In genomic region chr4:40063751-40064456, GRCm38 (mm10) we compare ENCODE assay signal across 11 mouse cellular contexts.
A peak's percentile ranks its signal among the peaks of the same experiment; 100 is the strongest.
DNase-seq lines count a peak whose midpoint lies in the region; ATAC-seq and TF ChIP-seq lines count a peak whose summit lies in the region.
"Had no signal": no experiment of that assay in that cellular context is flagged by ENCODE, and none has a peak within 500 bp of the region (broad histone marks: within the 10 kb centered on the region; RNA-seq: fewer than 3 reads in every experiment).

No protein-coding gene starts in this region.

- H3K4me2 ChIP-seq in kidney, postnatal 0 days (ENCODE audit: low read length), result no peak overlapping the region
- H3K4me2 ChIP-seq in CH12.LX (ENCODE audit: insufficient read depth, low read depth, poor library complexity, severe bottlenecking), result no peak overlapping the region
- H3K4me2 ChIP-seq: liver, embryonic 13.5 days had no signal

- intact Hi-C loops in gastrocnemius, postnatal 14 days (cut with DNase I; ENCODE audit: low total_unique reads), result no loop called here

- H3K9me3 ChIP-seq in kidney, postnatal 0 days (replicated peaks; ENCODE audit: low read length), result no peaks in the 10 kb centered on the region; the same call in 1 of the 2 replicates
- H3K9me3 ChIP-seq in CH12.LX (replicated peaks; ENCODE audit: low read length), result no peaks in the 10 kb centered on the region
- H3K9me3 ChIP-seq: liver, embryonic 13.5 days had no signal

- TF ChIP-seq EP300 in CH12.LX (IDR thresholded peaks at IDR 0.05; ENCODE audit: low read length), result no peak

- no peak overlapping the region for H3K4me3 ChIP-seq in kidney, postnatal 0 days (replicated peaks; ENCODE audit: low read depth, low read length)
- H3K4me3 ChIP-seq in CH12.LX (replicated peaks in 1 of 3; ENCODE audit: low read depth in 2 of 3, low read length in 2 of 3, poor library complexity in 1 of 3), result no peak overlapping the region
- H3K4me3 ChIP-seq: embryonic facial prominence, embryonic 10.5 days; left cerebral cortex, adult 2 months; liver, embryonic 13.5 days had no signal

- dilution Hi-C loops in CH12.LX (cut with MboI; ENCODE audit: extremely low pct_ligation_motif_present, extremely low pct_unique_long_range_greater_than_20kb, low sequenced_read_pairs), result no loop called here

- no peaks in the 10 kb centered on the region for H3K27me3 ChIP-seq in kidney, postnatal 0 days (ENCODE audit: insufficient read depth, low read length)
- H3K27me3 ChIP-seq in CH12.LX (replicated peaks), result no peaks in the 10 kb centered on the region
- H3K27me3 ChIP-seq: liver, embryonic 13.5 days had no signal

- DNase-seq in gastrocnemius, postnatal 25 days, result peak; percentile 8
- no peak for DNase-seq in gastrocnemius, postnatal 14 days
- peak; percentile 72 for DNase-seq in kidney, postnatal 0 days (ENCODE audit: low spot score)
- no peak for DNase-seq in kidney, adult 11 months
- peak; percentile 6 for DNase-seq in CH12.LX (ENCODE audit: extremely low read depth)
- DNase-seq in adrenal gland, postnatal 36 days, result peak; percentile 1 to 2
- no peak for DNase-seq in frontal cortex, postnatal 36 days (ENCODE audit: low spot score in 2 of 2)
- DNase-seq: kidney, adult 9 months; liver, embryonic 13.5 days had no signal

- peak; percentile 75 for ATAC-seq in kidney, postnatal 0 days (replicated peaks; ENCODE audit: low FRiP score, low read depth)

- in situ Hi-C loops in CH12.LX (cut with MboI; ENCODE audit: low pct_ligation_motif_present, low pct_unique_long_range_greater_than_20kb, low sequenced_read_pairs), result no loop called here

- TF ChIP-seq RAD21 in CH12.LX (IDR thresholded peaks at IDR 0.05; ENCODE audit: low read depth, low read length), result no peak

- no peak overlapping the region for H3K27ac ChIP-seq in kidney, postnatal 0 days
- no peak overlapping the region for H3K27ac ChIP-seq in CH12.LX (ENCODE audit: insufficient read depth, low read depth)
- H3K27ac ChIP-seq: embryonic facial prominence, embryonic 10.5 days; left cerebral cortex, adult 2 months; liver, embryonic 13.5 days had no signal

- H3K4me1 ChIP-seq in kidney, postnatal 0 days (replicated peaks; ENCODE audit: insufficient read depth, low read length), result no peaks in the 10 kb centered on the region
- peaks cover 3 to 17% of the 10 kb centered on the region in 2 experiments; a peak in 3 of 4 replicates for H3K4me1 ChIP-seq in CH12.LX (ENCODE audit: control insufficient read depth in 1 of 2, insufficient read depth in 2 of 2)
- H3K4me1 ChIP-seq: embryonic facial prominence, embryonic 10.5 days; liver, embryonic 13.5 days had no signal

- 30% methylated on average over 3 of the region's 3 CpGs for WGBS in kidney, postnatal 0 days

- H3K79me2 ChIP-seq in CH12.LX (replicated peaks; ENCODE audit: control insufficient read depth, extremely low read depth, insufficient read depth, poor library complexity, severe bottlenecking), result no peaks in the 10 kb centered on the region

- no peak overlapping the region for H3K9ac ChIP-seq in kidney, postnatal 0 days (ENCODE audit: low read depth, low read length)
- H3K9ac ChIP-seq in CH12.LX (ENCODE audit: insufficient read depth, low read depth), result no peak overlapping the region
- H3K9ac ChIP-seq: liver, embryonic 13.5 days had no signal

- TF ChIP-seq CTCF in kidney, postnatal 0 days (IDR thresholded peaks at IDR 0.05; ENCODE audit: low read depth), result no peak
- TF ChIP-seq CTCF in CH12.LX (conservative IDR thresholded peaks at IDR 0.05 in 1 of 2, IDR thresholded peaks at IDR 0.05 in 1 of 2; ENCODE audit: low read depth in 2 of 2, low read length in 2 of 2), result no peak

- H3K36me3 ChIP-seq in kidney, postnatal 0 days (ENCODE audit: insufficient read depth, low read length), result no peaks in the 10 kb centered on the region
- no peaks in the 10 kb centered on the region for H3K36me3 ChIP-seq in CH12.LX (replicated peaks in 1 of 2; ENCODE audit: control insufficient read depth in 1 of 2, insufficient read depth in 1 of 2, low read length in 1 of 2)
- H3K36me3 ChIP-seq: embryonic facial prominence, embryonic 10.5 days; liver, embryonic 13.5 days had no signal

- TF ChIP-seq POLR2A in CH12.LX (IDR thresholded peaks at IDR 0.05; ENCODE audit: low read depth, low read length), result no peak

TF ChIP-seq in CH12.LX, 34 proteins besides CTCF, POLR2A, EP300 and RAD21:
- TF ChIP-seq SIN3A (IDR thresholded peaks at IDR 0.05; ENCODE audit: low read length) (no peak), KAT2A (IDR thresholded peaks at IDR 0.05; ENCODE audit: insufficient replicate concordance, low read length) (no peak), CHD1 (IDR thresholded peaks at IDR 0.05; ENCODE audit: low read depth, low read length) (no peak), MAFK (IDR thresholded peaks at IDR 0.05; ENCODE audit: insufficient replicate concordance, low read length) (no peak), MYC (IDR thresholded peaks at IDR 0.05; ENCODE audit: low read depth, low read length) (no peak), HCFC1 (IDR thresholded peaks at IDR 0.05; ENCODE audit: low read depth, low read length) (no peak), ZKSCAN1 (IDR thresholded peaks at IDR 0.05; ENCODE audit: borderline replicate concordance, low read depth, low read length) (no peak), POLR2AphosphoS2 (IDR thresholded peaks at IDR 0.05; ENCODE audit: low read depth, low read length) (no peak), PAX5 (IDR thresholded peaks at IDR 0.05; ENCODE audit: low read length) (no peak), ZC3H11A (IDR thresholded peaks at IDR 0.05; ENCODE audit: low read depth, low read length) (no peak), CHD2 (IDR thresholded peaks at IDR 0.05; ENCODE audit: low read length) (no peak), JUN (IDR thresholded peaks at IDR 0.05; ENCODE audit: insufficient read depth, low read depth, low read length) (no peak), BHLHE40 (IDR thresholded peaks at IDR 0.05; ENCODE audit: low read depth, low read length) (no peak), ETS1 (conservative IDR thresholded peaks at IDR 0.05; ENCODE audit: low read depth, low read length) (no peak), ZNF384 (IDR thresholded peaks at IDR 0.05; ENCODE audit: low read depth, low read length) (no peak), MAX (IDR thresholded peaks at IDR 0.05; ENCODE audit: low read length) (no peak)
TF ChIP-seq in CH12.LX: peak in this region for 0.

Comparison
In these comparisons a context has a peak if more than half of its experiments do, and no peak if none do; other contexts are left out.
1. DNase-seq: peak in gastrocnemius, postnatal 25 days (single experiment), kidney, postnatal 0 days (single experiment), CH12.LX (single experiment) and adrenal gland, postnatal 36 days (2 of 2); none in gastrocnemius, postnatal 14 days (single experiment), kidney, adult 11 months (single experiment) and frontal cortex, postnatal 36 days (0 of 2).